Mouse (Mus musculus): Measurements from ENCODE around the gene Cela2a. TPM values are rescaled to one million over a fixed set of nuclear protein-coding genes. Genes with fewer than 3 reads are reported as not detected.

Gene Cela2a
- total and polyA plus RNA-seq, 3 experiments: not detected

GRCm38 (mm10) chr4:141860246-141860841 lies 34.4 kb upstream of the Cela2a start:
- DNase-seq (ENCODE audit: low spot score) (no peak), ATAC-seq (ENCODE audit: extremely low read depth, insufficient number of reproducible peaks, low FRiP score, poor library complexity, severe bottlenecking) (no peak)
- no peaks in the 10 kb centered on the region for H3K27me3 ChIP-seq (ENCODE audit: insufficient read depth, low read length)
- H3K9me3 ChIP-seq (replicated peaks): no peaks in the 10 kb centered on the region
- H3K4me1 ChIP-seq (ENCODE audit: insufficient read depth, low read depth, low read length): peaks cover 14% of the 10 kb centered on the region
- H3K4me3 ChIP-seq (ENCODE audit: low read depth, low read length): no peak overlapping the region
- H3K36me3 ChIP-seq (replicated peaks): peaks cover 81% of the 10 kb centered on the region
- TF ChIP-seq CTCF (IDR thresholded peaks at IDR 0.05; ENCODE audit: low read depth, low read length) (no peak), POLR2AphosphoS5 (IDR thresholded peaks at IDR 0.05; ENCODE audit: insufficient replicate concordance, low read depth, low read length) (no peak), GATA2 (IDR thresholded peaks at IDR 0.05; ENCODE audit: borderline replicate concordance, low read depth, low read length) (no peak), GATA1 (IDR thresholded peaks at IDR 0.05; ENCODE audit: borderline replicate concordance, low read length) (no peak), TAL1 (conservative IDR thresholded peaks at IDR 0.05; ENCODE audit: low read depth, low read length) (no peak)

GRCm38 (mm10) chr4:141859351-141859750 lies 33.4 kb upstream of the Cela2a start:
- ATAC-seq (ENCODE audit: extremely low read depth, insufficient number of reproducible peaks, low FRiP score, poor library complexity, severe bottlenecking): no peak
- H3K36me3 ChIP-seq (replicated peaks): peaks cover 71% of the 10 kb centered on the region

GRCm38 (mm10) chr4:141858501-141858900 lies 32.5 kb upstream of the Cela2a start:
- no peak for TF ChIP-seq POLR2AphosphoS5 (IDR thresholded peaks at IDR 0.05; ENCODE audit: insufficient replicate concordance, low read depth, low read length)
- ATAC-seq (ENCODE audit: extremely low read depth, insufficient number of reproducible peaks, low FRiP score, poor library complexity, severe bottlenecking) (no peak), DNase-seq (ENCODE audit: low spot score) (no peak)
- no peaks in the 10 kb centered on the region for H3K9me3 ChIP-seq (replicated peaks)
- H3K27me3 ChIP-seq (ENCODE audit: insufficient read depth, low read length): no peaks in the 10 kb centered on the region
- H3K4me3 ChIP-seq (ENCODE audit: low read depth, low read length): no peak overlapping the region
- H3K36me3 ChIP-seq (replicated peaks): peaks cover 62% of the 10 kb centered on the region
- H3K4me1 ChIP-seq (ENCODE audit: insufficient read depth, low read depth, low read length): peaks cover 10% of the 10 kb centered on the region

More at GRCm38 (mm10) chr4:141859351-141859750, 33.4 kb upstream of the Cela2a start:
- no peaks in the 10 kb centered on the region for H3K9me3 ChIP-seq (replicated peaks)
- H3K27me3 ChIP-seq (ENCODE audit: insufficient read depth, low read length): no peaks in the 10 kb centered on the region
- DNase-seq (ENCODE audit: low spot score): no peak
- TF ChIP-seq GATA2 (IDR thresholded peaks at IDR 0.05; ENCODE audit: borderline replicate concordance, low read depth, low read length) (no peak), GATA1 (IDR thresholded peaks at IDR 0.05; ENCODE audit: borderline replicate concordance, low read length) (no peak), TAL1 (conservative IDR thresholded peaks at IDR 0.05; ENCODE audit: low read depth, low read length) (no peak), CTCF (IDR thresholded peaks at IDR 0.05; ENCODE audit: low read depth, low read length) (no peak), POLR2AphosphoS5 (IDR thresholded peaks at IDR 0.05; ENCODE audit: insufficient replicate concordance, low read depth, low read length) (no peak)
- H3K4me1 ChIP-seq (ENCODE audit: insufficient read depth, low read depth, low read length): peaks cover 14% of the 10 kb centered on the region
- H3K4me3 ChIP-seq (ENCODE audit: low read depth, low read length): no peak overlapping the region

- peak; percentile 81 for DNase-seq (ENCODE audit: low spot score)
- peak; percentile 63 for ATAC-seq (ENCODE audit: extremely low read depth, insufficient number of reproducible peaks, low FRiP score, poor library complexity, severe bottlenecking)
- Histone ChIP-seq H3K4me3 (ENCODE audit: low read depth, low read length) (no peak overlapping the region), H3K27me3 (ENCODE audit: insufficient read depth, low read length) (no peaks in the 10 kb centered on the region), H3K36me3 (replicated peaks) (peaks cover 52% of the 10 kb centered on the region), H3K4me1 (ENCODE audit: insufficient read depth, low read depth, low read length) (peaks cover 10% of the 10 kb centered on the region), H3K9me3 (replicated peaks) (no peaks in the 10 kb centered on the region)
- TF ChIP-seq GATA1 (IDR thresholded peaks at IDR 0.05; ENCODE audit: borderline replicate concordance, low read length) (no peak), CTCF (IDR thresholded peaks at IDR 0.05; ENCODE audit: low read depth, low read length) (peak; percentile 97)
Measured at GRCm38 (mm10) chr4:141857422-141857930, 31.5 kb upstream of the Cela2a start.

GRCm38 (mm10) chr4:141853437-141853836 lies 27.5 kb upstream of the Cela2a start:
- Histone ChIP-seq H3K4me3 (ENCODE audit: low read depth, low read length) (no peak overlapping the region), H3K9me3 (replicated peaks) (no peaks in the 10 kb centered on the region), H3K4me1 (ENCODE audit: insufficient read depth, low read depth, low read length) (0 out of 2 replicates have a peak, but pooled peaks cover 4% of the 10 kb centered on the region), H3K36me3 (replicated peaks) (peaks cover 12% of the 10 kb centered on the region), H3K27me3 (ENCODE audit: insufficient read depth, low read length) (no peaks in the 10 kb centered on the region)
- ATAC-seq (ENCODE audit: extremely low read depth, insufficient number of reproducible peaks, low FRiP score, poor library complexity, severe bottlenecking) (no peak), DNase-seq (ENCODE audit: low spot score) (no peak)
- TF ChIP-seq CTCF (IDR thresholded peaks at IDR 0.05; ENCODE audit: low read depth, low read length) (peak; percentile 39; the same call in 1 of the 2 replicates), POLR2AphosphoS5 (IDR thresholded peaks at IDR 0.05; ENCODE audit: insufficient replicate concordance, low read depth, low read length) (no peak)

GRCm38 (mm10) chr4:141845999-141846398 lies 20.0 kb upstream of the Cela2a start, which contains the start of gene Ctrc:
Ctrc (minus strand) TSS chr4:141846359.
- H3K36me3 ChIP-seq (replicated peaks): no peaks in the 10 kb centered on the region
- no peaks in the 10 kb centered on the region for H3K9me3 ChIP-seq (replicated peaks)
- H3K4me1 ChIP-seq (ENCODE audit: insufficient read depth, low read depth, low read length): no peaks in the 10 kb centered on the region; the same call in 1 of the 2 replicates
- no peak for DNase-seq (ENCODE audit: low spot score)
- no peak for ATAC-seq (ENCODE audit: extremely low read depth, insufficient number of reproducible peaks, low FRiP score, poor library complexity, severe bottlenecking)
- H3K4me3 ChIP-seq (ENCODE audit: low read depth, low read length): no peak within 1 kb of the TSS
- H3K27me3 ChIP-seq (ENCODE audit: insufficient read depth, low read length): peaks cover 23% of the 10 kb centered on the region
- no peak for TF ChIP-seq TAL1 (conservative IDR thresholded peaks at IDR 0.05; ENCODE audit: low read depth, low read length)
- no peak for TF ChIP-seq CTCF (IDR thresholded peaks at IDR 0.05; ENCODE audit: low read depth, low read length)
- no peak for TF ChIP-seq GATA2 (IDR thresholded peaks at IDR 0.05; ENCODE audit: borderline replicate concordance, low read depth, low read length)
- no peak for TF ChIP-seq GATA1 (IDR thresholded peaks at IDR 0.05; ENCODE audit: borderline replicate concordance, low read length)
- TF ChIP-seq POLR2AphosphoS5 (IDR thresholded peaks at IDR 0.05; ENCODE audit: insufficient replicate concordance, low read depth, low read length): no peak
